Mouse (Mus musculus): ENCODE measurements around the gene Phf5a. TPM values are rescaled to one million over a fixed set of nuclear protein-coding genes. Genes with fewer than 3 reads are reported as not detected.
A peak's percentile ranks its signal among the peaks of the same experiment; 100 is the strongest.

The Phf5a gene
- polyA plus RNA-seq, 1 experiment = 47.0 TPM

GRCm38 (mm10) chr15:81831136-81831825, 40.4 kb downstream of the Phf5a start:
- DNase-seq (ENCODE audit: extremely low spot score in 1 of 2, low spot score in 1 of 2) = peak; percentile 72 to 92

- DNase-seq (ENCODE audit: extremely low spot score in 1 of 2, low spot score in 1 of 2) = no peak
Measured at GRCm38 (mm10) chr15:81830530-81830929, 41.2 kb downstream of the Phf5a start.

GRCm38 (mm10) chr15:81829208-81829580, 42.5 kb downstream of the Phf5a start:
- no peak for DNase-seq (ENCODE audit: extremely low spot score in 1 of 2, low spot score in 1 of 2)

- DNase-seq (ENCODE audit: extremely low spot score in 1 of 2, low spot score in 1 of 2) = no peak
Measured at GRCm38 (mm10) chr15:81828426-81829207, 43.1 kb downstream of the Phf5a start.

- no peak for DNase-seq (ENCODE audit: extremely low spot score in 1 of 2, low spot score in 1 of 2)
Measured at GRCm38 (mm10) chr15:81824832-81825231, 46.9 kb downstream of the Phf5a start.

- DNase-seq (ENCODE audit: extremely low spot score in 1 of 2, low spot score in 1 of 2) = no peak
Measured at GRCm38 (mm10) chr15:81822631-81823030, 49.1 kb downstream of the Phf5a start.

GRCm38 (mm10) chr15:81818404-81818803, 53.3 kb downstream of the Phf5a start:
- DNase-seq (ENCODE audit: extremely low spot score in 1 of 2, low spot score in 1 of 2) = no peak

GRCm38 (mm10) chr15:81814716-81815370, 56.9 kb downstream of the Phf5a start:
- no peak for DNase-seq (ENCODE audit: extremely low spot score in 1 of 2, low spot score in 1 of 2)

Other genes starting within 250 kb of the Phf5a start
- 28.8 and 30.3 TPM in 2 replicates for gene L3mbtl2, start 208.0 kb downstream of the Phf5a start, polyA plus RNA-seq (2012; rRNA removed)
- 20.2 and 20.8 TPM in 2 replicates for gene Chadl, start 174.6 kb downstream of the Phf5a start, polyA plus RNA-seq (2012; rRNA removed)
- gene Zc3h7b, start 126.9 kb downstream of the Phf5a start, polyA plus RNA-seq (2012; rRNA removed) = 82.6 and 89.3 TPM in 2 replicates
- gene Rangap1, start 126.4 kb downstream of the Phf5a start, polyA plus RNA-seq (2012; rRNA removed) = 131 and 140 TPM in 2 replicates
- gene Tef, start 69.5 kb downstream of the Phf5a start, polyA plus RNA-seq (2012; rRNA removed) = 245 and 256 TPM in 2 replicates
- gene Tob2, start 13.1 kb downstream of the Phf5a start, polyA plus RNA-seq (2012; rRNA removed) = 21.1 and 22.6 TPM in 2 replicates
- 534 and 538 TPM in 2 replicates for gene Aco2, start 398 bp upstream of the Phf5a start, polyA plus RNA-seq (2012; rRNA removed)
- 48.7 and 59.8 TPM in 2 replicates for gene Polr3h, start 54.3 kb upstream of the Phf5a start, polyA plus RNA-seq (2012; rRNA removed)
- 228 and 277 TPM in 2 replicates for gene Csdc2, start 64.8 kb upstream of the Phf5a start, polyA plus RNA-seq (2012; rRNA removed)
- 283 and 289 TPM in 2 replicates for gene Pmm1, start 89.0 kb upstream of the Phf5a start, polyA plus RNA-seq (2012; rRNA removed)
- not detected in 2 replicates for gene 1700029P11Rik, start 108.6 kb upstream of the Phf5a start, polyA plus RNA-seq (2012; rRNA removed)
- 23.3 and 27.2 TPM in 2 replicates for gene Xrcc6, start 115.9 kb upstream of the Phf5a start, polyA plus RNA-seq (2012; rRNA removed)
- 112 and 120 TPM in 2 replicates for gene Desi1, start 162.0 kb upstream of the Phf5a start, polyA plus RNA-seq (2012; rRNA removed)
- gene Snu13, start 175.7 kb upstream of the Phf5a start, polyA plus RNA-seq (2012; rRNA removed) = 132 and 144 TPM in 2 replicates
- not detected in 2 replicates for gene 4930407I10Rik, start 187.2 kb upstream of the Phf5a start, polyA plus RNA-seq (2012; rRNA removed)
- gene Mei1, start 198.1 kb upstream of the Phf5a start, polyA plus RNA-seq (2012; rRNA removed) = 3.8 and 4.1 TPM in 2 replicates